Mouse (Mus musculus) forebrain, embryonic 16.5 days (tissue): ENCODE data around the gene Spata22. TPM values are rescaled to one million over a fixed set of nuclear protein-coding genes. Genes with fewer than 3 reads are reported as not detected.
"Not testable (repeated sequence)": the region's sequence is repeated elsewhere in the genome, so short reads cannot be mapped to it uniquely, and the experiment has no call there.

Experiments used
- ATAC-seq: fragments of 200-750 bp; cut with Nextera tagmentation; 2 replicates; pipeline ENCODE4 v1.8.0; 2017; ENCODE audit warnings: mild to moderate bottlenecking, moderate library complexity
- H3K27ac ChIP-seq: fragments of 300-500 bp; sonication (generic); 2 replicates; pipeline ENCODE4 v1.5.1; 2014; ENCODE audit warnings: low read length, control low read depth
- H3K27me3 ChIP-seq: fragments of 300-500 bp; sonication (generic); replicated peaks from 2 replicates; pipeline ENCODE4 v1.6.1; 2014; ENCODE audit warnings: low read length; ENCODE audit not compliant: control insufficient read depth, insufficient read depth
- H3K36me3 ChIP-seq: fragments of 300-500 bp; sonication (generic); 2 replicates; pipeline ENCODE4 v1.6.1; 2014; ENCODE audit not compliant: control insufficient read depth, insufficient read depth
- H3K4me1 ChIP-seq: fragments of 300-500 bp; sonication (generic); replicated peaks from 2 replicates; pipeline ENCODE4 v1.6.1; 2014; ENCODE audit warnings: low read length; ENCODE audit not compliant: control insufficient read depth, insufficient read depth
- H3K4me2 ChIP-seq: fragments of 300-500 bp; sonication (generic); 2 replicates; pipeline ENCODE4 v1.6.1; 2014; ENCODE audit warnings: mild to moderate bottlenecking, low read length, control low read depth
- H3K4me3 ChIP-seq: fragments of 300-500 bp; sonication (generic); replicated peaks from 2 replicates; pipeline ENCODE4 v1.5.1; 2014; ENCODE audit warnings: mild to moderate bottlenecking, low read length, control low read depth
- H3K9ac ChIP-seq: fragments of 300-500 bp; sonication (generic); replicated peaks from 2 replicates; pipeline ENCODE4 v1.6.1; 2014; ENCODE audit warnings: low read depth, low read length, control low read depth
- H3K9me3 ChIP-seq: fragments of 300-500 bp; sonication (generic); 2 replicates; pipeline ENCODE4 v1.6.1; 2016; ENCODE audit warnings: low read length; ENCODE audit not compliant: control insufficient read depth
- WGBS: fragments of 180-500 bp; shearing (Covaris S2); extraction: QIAGEN DNeasy Blood & Tissue Kit; methylation state at CpG from one replicate; pipeline ENCODE4 v1.1.7; 2014; 5-methylcytosine and 5-hydroxymethylcytosine counted together
- polyA plus RNA-seq: library from polyadenylated mRNA; unstranded; fragments of >200 nt; fragmentation: Nextera tagmentation; extraction: Ambion mirVana; gene quantifications from 2 replicates; pipeline ENCODE4 v1.2.1, GENCODE M21; 2015

Gene Spata22
- polyA plus RNA-seq: not detected in 2 replicates

DNA sequence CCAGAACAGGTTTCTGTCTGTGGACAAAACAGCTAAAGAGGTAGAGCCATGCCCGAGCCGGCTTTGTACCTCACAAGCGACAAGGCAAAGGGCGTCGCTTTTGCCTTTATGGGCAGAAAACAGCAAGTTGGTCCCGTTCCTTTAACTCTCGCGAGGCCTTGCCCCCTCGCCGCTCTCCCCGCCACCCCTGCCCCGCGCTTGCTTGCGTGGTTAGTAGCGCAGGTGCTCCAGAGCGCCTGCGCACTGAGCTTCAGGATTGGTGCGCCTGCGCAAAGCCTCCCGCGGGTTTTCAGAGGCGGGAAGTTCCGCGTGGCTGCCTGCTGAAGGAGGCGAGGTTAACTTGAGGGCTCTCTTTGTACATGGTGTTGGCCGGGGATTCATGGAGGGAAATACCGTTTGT is at the start of gene Spata22, which contains the start of the genes Aspa and Gm49340:
TSS of gene Spata22 (plus strand) at position 300 of the 400 bp plus-strand sequence.
TSS of gene Aspa (minus strand) at position 155 of the 400 bp plus-strand sequence.
TSS of gene Gm49340 (plus strand) at position 300 of the 400 bp plus-strand sequence.
- H3K9ac ChIP-seq: no peak within 1 kb of the TSS
- H3K27me3 ChIP-seq: no peaks in the 10 kb centered on the region
- H3K9me3 ChIP-seq: no peaks in the 10 kb centered on the region
- ATAC-seq: no peak
- no peaks in the 10 kb centered on the region for H3K4me1 ChIP-seq
- H3K36me3 ChIP-seq: no peaks in the 10 kb centered on the region
- H3K27ac ChIP-seq: no peak within 1 kb of the TSS
- 84% methylated on average over 27 of the region's 27 CpGs for WGBS
- H3K4me2 ChIP-seq: no peak within 1 kb of the TSS
- H3K4me3 ChIP-seq: no peak within 1 kb of the TSS

DNA sequence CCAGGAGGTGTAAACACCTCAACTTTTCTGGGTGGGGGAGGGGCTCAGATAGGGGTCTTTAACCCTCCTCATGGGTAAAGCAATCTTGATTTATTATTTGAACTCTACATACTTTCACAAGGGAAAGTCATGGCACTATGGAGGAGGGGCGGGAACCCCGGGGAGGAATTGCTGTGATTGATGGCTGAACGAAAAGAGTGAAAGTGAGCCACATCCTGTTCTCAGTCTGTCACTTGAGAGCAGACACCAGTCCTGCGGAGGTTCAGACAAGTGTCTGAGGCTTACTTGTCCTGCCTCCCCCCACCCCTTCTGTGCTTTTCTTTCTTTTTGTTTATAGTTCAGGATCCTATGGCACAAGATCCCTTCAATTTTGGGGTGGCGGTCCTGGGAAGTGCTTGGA is 48.8 kb upstream of the Spata22 start:
- H3K36me3 ChIP-seq: no peaks in the 10 kb centered on the region
- no peak overlapping the region for H3K4me2 ChIP-seq
- 68% methylated on average over 5 of the region's 5 CpGs for WGBS
- no peak overlapping the region for H3K27ac ChIP-seq
- H3K4me1 ChIP-seq: no peaks in the 10 kb centered on the region
- H3K9me3 ChIP-seq: no peaks in the 10 kb centered on the region
- ATAC-seq: no peak
- no peak overlapping the region for H3K4me3 ChIP-seq
- no peaks in the 10 kb centered on the region for H3K27me3 ChIP-seq
- H3K9ac ChIP-seq: no peak overlapping the region

DNA sequence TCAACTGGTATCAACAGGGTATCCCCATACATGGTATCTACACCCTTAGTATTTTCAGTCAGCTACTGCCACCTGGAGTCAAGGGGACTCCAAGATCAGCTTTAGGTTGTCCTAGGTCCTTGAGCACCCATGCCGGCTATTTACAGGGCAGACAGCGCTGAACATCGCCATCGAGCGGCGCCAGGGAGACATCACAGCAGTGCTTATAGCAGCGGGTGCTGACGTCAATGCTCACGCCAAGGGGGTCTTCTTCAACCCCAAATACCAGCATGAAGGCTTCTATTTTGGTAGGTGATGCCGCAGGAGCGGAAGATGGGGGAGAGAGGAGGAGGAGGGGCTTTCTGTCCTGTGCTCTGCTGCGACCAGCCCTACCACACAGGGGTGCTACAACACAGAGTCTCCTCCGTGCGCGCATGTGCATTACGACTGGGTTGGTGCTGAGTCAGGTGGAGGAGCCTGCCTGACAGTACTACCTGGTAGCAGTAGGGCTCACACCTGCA is 48.0 kb upstream of the Spata22 start:
- ATAC-seq: peak; percentile 91
- H3K4me2 ChIP-seq: peak overlapping the region; percentile 58
- WGBS: 2% methylated on average over 16 of the region's 16 CpGs
- H3K9me3 ChIP-seq: no peaks in the 10 kb centered on the region
- H3K9ac ChIP-seq: peak overlapping the region; percentile 55
- no peaks in the 10 kb centered on the region for H3K4me1 ChIP-seq
- H3K27me3 ChIP-seq: no peaks in the 10 kb centered on the region
- H3K27ac ChIP-seq: no peak overlapping the region
- no peaks in the 10 kb centered on the region for H3K36me3 ChIP-seq
- peak overlapping the region; percentile 44 for H3K4me3 ChIP-seq

DNA sequence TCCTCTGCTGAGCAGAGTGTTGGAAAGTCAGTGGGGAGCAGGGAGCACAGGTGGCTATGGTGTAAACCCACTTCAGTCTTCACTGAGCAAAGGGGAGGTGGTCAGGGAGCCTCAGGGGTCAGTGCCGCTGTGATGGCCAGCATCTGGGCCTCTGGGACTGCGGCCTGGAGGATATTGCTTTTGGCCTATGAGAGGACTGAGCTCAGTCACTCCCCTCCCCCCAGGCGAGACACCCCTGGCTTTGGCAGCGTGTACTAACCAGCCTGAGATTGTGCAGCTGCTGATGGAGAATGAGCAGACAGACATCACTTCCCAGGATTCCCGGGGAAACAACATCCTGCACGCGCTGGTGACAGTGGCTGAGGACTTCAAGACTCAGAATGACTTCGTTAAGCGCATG is 46.2 kb upstream of the Spata22 start:
- Histone ChIP-seq H3K36me3 (no peaks in the 10 kb centered on the region), H3K4me3 (no peak overlapping the region), H3K4me1 (no peaks in the 10 kb centered on the region), H3K9ac (no peak overlapping the region), H3K4me2 (no peak overlapping the region), H3K27me3 (no peaks in the 10 kb centered on the region), H3K27ac (no peak overlapping the region), H3K9me3 (no peaks in the 10 kb centered on the region)
- 79% methylated on average over 9 of the region's 9 CpGs for WGBS
- no peak for ATAC-seq

DNA sequence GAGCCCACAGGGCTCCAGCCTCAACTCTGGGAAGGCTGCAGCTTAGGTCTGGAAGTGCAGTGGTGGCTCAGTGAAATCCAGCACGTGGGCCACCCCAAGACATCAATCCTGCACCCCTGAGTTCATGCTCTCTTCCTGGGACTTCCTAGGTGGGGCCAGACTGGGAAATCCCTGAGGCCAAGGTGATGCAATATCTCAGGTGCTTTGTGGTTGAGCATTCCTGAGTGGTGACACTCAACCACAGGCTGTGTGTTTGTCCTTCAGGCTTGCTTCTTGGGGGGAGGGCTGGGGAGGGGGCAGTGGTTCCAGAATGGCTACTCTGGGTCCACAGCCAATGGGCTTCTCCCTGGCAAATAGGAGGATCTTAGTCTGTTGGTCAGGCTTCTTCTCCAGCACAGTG is 45.6 kb upstream of the Spata22 start:
- no peaks in the 10 kb centered on the region for H3K4me1 ChIP-seq
- H3K27ac ChIP-seq: no peak overlapping the region
- H3K4me3 ChIP-seq: no peak overlapping the region
- no peaks in the 10 kb centered on the region for H3K36me3 ChIP-seq
- H3K9me3 ChIP-seq: no peaks in the 10 kb centered on the region
- no peaks in the 10 kb centered on the region for H3K27me3 ChIP-seq
- WGBS: 44% methylated on average over 1 of the region's 1 CpGs
- no peak overlapping the region for H3K4me2 ChIP-seq
- no peak overlapping the region for H3K9ac ChIP-seq
- no peak for ATAC-seq

DNA sequence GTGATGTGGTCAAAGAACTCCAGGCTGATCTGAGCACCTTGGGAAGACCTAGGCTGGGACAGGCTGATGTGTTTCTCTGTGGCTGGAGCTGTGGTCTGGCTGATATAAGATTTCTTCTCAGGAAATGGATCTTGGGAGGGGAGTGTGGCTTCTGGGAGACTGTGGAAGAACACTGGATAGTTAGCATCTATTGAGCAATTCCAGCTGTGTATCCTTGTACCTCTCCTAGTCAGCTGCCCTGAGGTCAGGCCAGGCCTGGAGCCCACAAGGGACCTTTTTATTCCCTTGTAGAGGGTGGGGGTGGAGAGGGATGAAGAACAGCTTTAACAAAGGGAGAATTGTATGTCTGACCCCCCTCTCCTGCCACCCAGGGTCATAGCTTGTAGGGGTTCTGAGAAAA is 45.2 kb upstream of the Spata22 start:
- ATAC-seq: no peak
- H3K27me3 ChIP-seq: no peaks in the 10 kb centered on the region
- no peaks in the 10 kb centered on the region for H3K4me1 ChIP-seq
- no peak overlapping the region for H3K4me2 ChIP-seq
- no peak overlapping the region for H3K9ac ChIP-seq
- no peaks in the 10 kb centered on the region for H3K9me3 ChIP-seq
- H3K36me3 ChIP-seq: no peaks in the 10 kb centered on the region
- H3K4me3 ChIP-seq: no peak overlapping the region
- H3K27ac ChIP-seq: no peak overlapping the region

DNA sequence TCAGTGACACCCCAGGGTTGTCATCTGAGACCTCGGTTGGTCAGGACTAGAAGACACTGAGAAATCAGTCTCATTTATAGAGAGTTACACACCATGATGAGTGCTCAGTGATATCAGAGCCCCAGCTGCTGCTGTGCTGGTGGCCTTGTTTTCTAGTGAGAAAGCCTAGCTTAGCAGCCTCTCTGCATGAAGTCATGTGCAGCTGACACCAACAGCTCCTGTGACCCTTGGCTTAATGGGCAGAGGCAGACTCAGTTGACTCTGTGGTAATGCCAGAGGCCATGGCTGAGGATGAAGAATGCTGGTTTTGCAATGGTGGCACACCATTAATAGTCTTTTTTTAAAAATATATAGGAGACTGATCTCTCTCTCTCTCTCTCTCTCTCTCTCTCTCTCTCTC is 39.9 kb upstream of the Spata22 start:
- ATAC-seq: no peak
- no peaks in the 10 kb centered on the region for H3K27me3 ChIP-seq
- no peak overlapping the region for H3K27ac ChIP-seq
- H3K4me3 ChIP-seq: no peak overlapping the region
- no peaks in the 10 kb centered on the region for H3K4me1 ChIP-seq
- no peak overlapping the region for H3K9ac ChIP-seq
- H3K9me3 ChIP-seq: no peaks in the 10 kb centered on the region
- no peak overlapping the region for H3K4me2 ChIP-seq
- H3K36me3 ChIP-seq: no peaks in the 10 kb centered on the region
- 81% methylated on average over 1 of the region's 1 CpGs for WGBS

DNA sequence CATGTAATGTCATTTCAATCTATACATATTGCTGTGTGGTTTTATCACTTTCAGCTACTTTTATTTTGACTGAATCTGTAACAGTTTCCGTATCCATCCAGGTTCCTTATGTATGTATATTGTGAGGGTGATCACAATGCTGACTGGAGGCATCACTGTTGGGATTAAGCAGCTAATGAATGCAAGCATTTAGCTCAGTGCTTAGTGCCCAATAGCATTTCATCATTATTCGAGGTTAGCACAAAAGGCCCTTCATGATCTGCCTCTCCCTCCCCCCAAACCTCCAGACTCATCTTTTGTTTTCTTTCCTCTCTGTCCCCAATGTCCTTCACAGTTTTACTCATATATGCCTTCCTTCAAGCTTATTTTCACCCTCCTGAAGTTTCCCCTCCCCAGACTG is 26.4 kb upstream of the Spata22 start:
- Histone ChIP-seq H3K27me3 (no peaks in the 10 kb centered on the region), H3K4me3 (no peak overlapping the region), H3K9me3 (no peaks in the 10 kb centered on the region), H3K36me3 (no peaks in the 10 kb centered on the region), H3K27ac (no peak overlapping the region), H3K9ac (no peak overlapping the region), H3K4me1 (no peaks in the 10 kb centered on the region), H3K4me2 (no peak overlapping the region)
- WGBS: 5% methylated on average over 2 of the region's 2 CpGs
- ATAC-seq: no peak

DNA sequence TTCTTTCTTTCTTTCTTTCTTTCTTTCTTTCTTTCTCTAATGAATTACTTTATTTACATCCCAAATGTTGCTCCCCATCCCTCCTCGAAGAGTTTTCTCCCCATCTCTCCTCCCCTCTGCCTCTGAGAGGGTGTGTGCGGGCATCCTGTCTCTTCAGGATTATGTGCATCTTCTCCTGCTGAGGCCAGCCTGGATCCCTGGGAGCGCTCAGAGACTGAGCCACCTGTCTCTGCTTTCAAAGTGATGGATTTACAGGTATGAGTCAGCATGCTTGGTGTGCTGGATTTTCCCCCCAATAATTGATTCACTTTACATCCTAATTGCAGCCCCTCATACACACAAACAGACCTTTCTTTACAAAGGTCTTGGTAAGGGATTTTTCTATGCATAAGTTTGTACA is 13.6 kb upstream of the Spata22 start:
- Histone ChIP-seq H3K4me1 (no peaks in the 10 kb centered on the region), H3K36me3 (no peaks in the 10 kb centered on the region), H3K4me2 (no peak overlapping the region), H3K9ac (no peak overlapping the region), H3K27ac (no peak overlapping the region), H3K4me3 (no peak overlapping the region), H3K27me3 (no peaks in the 10 kb centered on the region), H3K9me3 (no peaks in the 10 kb centered on the region)
- no peak for ATAC-seq
- WGBS: 52% methylated on average over 3 of the region's 3 CpGs

DNA sequence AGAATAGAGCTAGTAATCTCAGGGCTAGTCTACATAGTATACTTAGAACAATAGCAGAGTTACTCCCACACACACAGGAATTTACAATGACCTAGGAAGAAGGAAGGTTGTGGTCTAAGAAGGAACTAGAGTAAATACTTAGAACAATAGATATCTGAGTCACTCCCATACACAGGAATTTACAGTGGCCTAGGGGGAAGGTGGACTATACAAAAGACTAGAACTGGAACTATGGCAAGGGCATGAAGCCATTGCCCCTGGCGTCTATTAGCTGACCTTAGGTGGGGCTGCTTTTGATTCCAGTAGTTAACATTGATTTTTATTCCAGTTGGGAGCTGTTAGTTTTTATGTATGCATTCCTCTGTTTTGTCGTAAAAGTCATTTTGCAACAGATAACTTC is 11.0 kb upstream of the Spata22 start:
- not testable (repeated sequence) for H3K9me3 ChIP-seq, H3K36me3 ChIP-seq, H3K27ac ChIP-seq, H3K27me3 ChIP-seq, H3K4me3 ChIP-seq, ATAC-seq, H3K4me2 ChIP-seq, H3K4me1 ChIP-seq, H3K9ac ChIP-seq
- WGBS: 88% methylated on average over 2 of the region's 2 CpGs
